Mouse (Mus musculus): Measurements from ENCODE around the gene Sh2d5. TPM values are rescaled to one million over a fixed set of nuclear protein-coding genes. Genes with fewer than 3 reads are reported as not detected.

The Sh2d5 gene
- 0.05 and 0.37 TPM in 2 replicates for polyA plus RNA-seq (2015; fragmentation: Nextera tagmentation; extraction: Ambion mirVana)

DNA sequence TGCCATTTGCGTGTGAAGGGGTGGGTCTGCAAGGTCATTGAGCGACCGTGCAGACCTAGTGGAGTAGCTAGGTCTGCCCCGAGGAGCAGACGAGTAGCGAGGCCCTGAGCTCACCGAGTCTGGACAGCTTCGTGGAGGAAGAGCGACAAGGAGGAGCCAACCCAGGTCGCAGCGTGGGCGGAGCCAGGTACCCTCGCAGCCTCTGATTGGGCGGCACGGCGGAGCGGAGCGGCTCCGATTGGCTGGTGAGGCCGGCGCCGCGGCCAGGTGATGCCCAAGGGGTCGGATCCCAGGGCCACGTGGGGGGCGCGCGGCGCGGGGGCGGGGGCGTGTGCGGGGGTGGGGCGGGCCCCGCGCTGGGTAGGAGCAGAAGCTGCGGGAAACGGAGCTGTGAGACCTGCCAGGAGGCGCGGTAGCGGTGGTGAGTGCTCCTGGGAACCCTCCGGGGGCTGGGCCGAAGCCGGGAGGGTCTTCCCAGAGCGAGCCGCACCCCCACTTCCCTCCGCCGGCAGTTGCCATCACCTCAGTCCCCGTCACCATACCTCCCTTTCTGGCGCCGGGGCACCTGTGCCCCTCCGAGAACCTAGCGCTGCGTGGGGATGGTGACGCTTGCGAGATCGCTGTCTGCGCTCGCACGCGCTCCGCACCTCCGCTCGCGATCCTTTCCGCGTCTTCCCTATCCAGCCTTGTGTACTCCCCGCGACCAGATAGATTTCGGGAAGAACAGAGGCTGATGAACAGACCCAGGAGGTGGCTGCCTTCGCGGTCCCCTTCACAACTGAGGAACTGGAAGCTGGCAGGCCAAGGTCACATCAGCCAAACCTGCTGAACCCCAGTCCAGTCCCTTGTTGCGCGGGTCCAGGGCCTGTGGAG, at the start of gene Sh2d5, which contains the start of gene Kif17:
Sh2d5 (plus strand) TSS at position 316 of the 873 bp plus-strand sequence.
Kif17 (plus strand) TSS at position 348 of the 873 bp plus-strand sequence.

DNA sequence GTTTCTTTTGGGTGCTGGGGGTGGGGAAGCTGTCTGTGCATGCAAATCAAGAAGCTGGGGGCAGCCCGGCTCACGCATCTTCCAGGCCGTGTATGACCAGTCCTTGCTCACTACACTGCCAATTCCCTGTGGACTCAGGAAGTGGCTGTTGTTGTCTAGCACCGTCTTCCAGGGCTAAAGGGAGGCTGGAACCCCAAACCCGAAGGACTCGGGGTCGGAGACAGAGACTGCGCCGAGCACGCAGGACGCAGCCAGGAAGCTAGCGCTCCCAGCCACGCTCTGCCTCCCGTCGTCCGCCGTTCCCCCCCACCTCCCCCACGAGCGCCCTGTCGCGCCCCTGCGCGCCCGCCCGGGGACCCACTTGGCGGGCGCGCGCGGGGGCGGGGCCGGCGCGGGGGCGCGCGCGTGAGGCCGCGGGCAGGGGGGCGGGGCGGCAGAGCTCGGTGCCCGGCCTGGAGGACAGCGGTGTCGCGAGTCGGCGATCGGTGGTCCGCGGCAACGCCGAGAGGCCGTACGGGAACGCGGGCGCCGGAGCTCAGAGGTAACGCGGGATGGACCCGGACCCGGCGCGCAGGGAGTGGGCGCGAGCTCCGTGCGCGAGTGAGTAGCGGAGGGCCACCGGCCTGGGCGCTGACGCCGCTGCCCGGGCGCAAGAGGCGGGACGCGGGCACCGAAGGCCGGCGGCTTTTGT, 33.9 kb upstream of the Sh2d5 start, which contains the start of gene Hp1bp3:
Hp1bp3 (plus strand) TSS at position 97 of the 691 bp plus-strand sequence.

DNA sequence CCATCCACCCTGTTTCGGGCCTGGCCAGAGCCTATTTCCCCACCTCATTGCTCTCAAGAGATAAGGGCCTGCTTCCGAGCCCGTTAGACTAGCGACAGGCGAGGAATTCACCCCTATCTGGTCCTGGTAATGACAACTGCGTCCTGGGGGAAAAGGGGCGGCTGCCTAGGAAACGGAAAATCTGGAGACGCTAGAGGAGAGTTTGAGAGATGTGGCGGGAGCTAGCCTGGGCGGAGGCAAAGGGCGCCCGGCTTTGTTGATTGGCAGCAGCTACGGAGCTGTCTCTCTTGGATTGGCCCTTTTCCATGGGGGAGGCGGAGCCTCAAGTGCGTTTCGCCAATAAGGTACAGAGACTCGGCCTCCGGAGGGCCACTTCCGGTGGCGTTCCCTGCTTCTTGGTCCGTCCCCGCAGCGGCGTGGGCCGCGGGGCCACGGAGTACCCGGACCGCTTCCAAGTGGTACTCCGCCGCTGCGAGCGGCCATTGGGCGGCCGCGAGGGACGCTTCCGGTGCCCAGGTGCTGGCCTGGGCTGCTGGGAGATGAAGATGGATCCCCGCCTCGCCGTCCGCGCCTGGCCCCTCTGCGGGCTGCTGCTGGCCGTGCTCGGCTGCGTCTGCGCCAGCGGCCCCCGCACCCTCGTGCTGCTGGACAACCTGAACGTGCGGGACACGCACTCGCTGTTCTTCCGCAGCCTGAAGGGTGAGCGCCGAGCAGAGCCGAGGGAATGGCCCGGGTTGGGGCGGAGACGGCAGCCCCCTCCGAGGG, 54.3 kb downstream of the Sh2d5 start, which contains the start of gene Ddost:
Ddost (plus strand) TSS at position 391 of the 765 bp plus-strand sequence.

Other genes starting within 250 kb of the Sh2d5 start
- 77.3 and 86.4 TPM in 2 replicates for gene Hp1bp3, start 34.1 kb upstream of the Sh2d5 start, polyA plus RNA-seq (2015; fragmentation: Nextera tagmentation; extraction: Ambion mirVana)
- gene Kif17, start within 50 bp of the Sh2d5 start, polyA plus RNA-seq (2015; fragmentation: Nextera tagmentation; extraction: Ambion mirVana), result 0.25 and 0.36 TPM in 2 replicates
- gene Ddost, start 54.3 kb downstream of the Sh2d5 start, polyA plus RNA-seq (2015; fragmentation: Nextera tagmentation; extraction: Ambion mirVana), result 202 and 210 TPM in 2 replicates
- 50.9 and 66.7 TPM in 2 replicates for gene Pink1, start 75.9 kb downstream of the Sh2d5 start, polyA plus RNA-seq (2015; fragmentation: Nextera tagmentation; extraction: Ambion mirVana)
- gene Cda, start 117.6 kb downstream of the Sh2d5 start, polyA plus RNA-seq (2015; fragmentation: Nextera tagmentation; extraction: Ambion mirVana), result 3.5 and 6.0 TPM in 2 replicates
- not detected in 2 replicates for gene Fam43b, start 146.1 kb downstream of the Sh2d5 start, polyA plus RNA-seq (2015; fragmentation: Nextera tagmentation; extraction: Ambion mirVana)
- 11.5 and 13.2 TPM in 2 replicates for gene Mul1, start 184.3 kb downstream of the Sh2d5 start, polyA plus RNA-seq (2015; fragmentation: Nextera tagmentation; extraction: Ambion mirVana)
- gene Camk2n1, start 203.9 kb downstream of the Sh2d5 start, polyA plus RNA-seq (2015; fragmentation: Nextera tagmentation; extraction: Ambion mirVana), result 3.3 and 3.4 TPM in 2 replicates